Mouse (Mus musculus) E14TG2a.4 (cell line): ENCODE data around the gene 9330182L06Rik.

ENCODE experiments used
- CTCF ChIP-seq: conservative IDR thresholded peaks from 2 replicates; pipeline ENCODE4 v1.5.1; 2014; ENCODE audit warnings: low read length
- NANOG ChIP-seq: IDR thresholded peaks from 2 replicates; pipeline ENCODE4 v1.6.1; 2014; ENCODE audit warnings: borderline replicate concordance, low read length, mixed read lengths
- POU5F1 ChIP-seq: IDR thresholded peaks from 2 replicates; pipeline ENCODE4 v1.6.1; 2014; ENCODE audit warnings: low read length, borderline replicate concordance

DNA sequence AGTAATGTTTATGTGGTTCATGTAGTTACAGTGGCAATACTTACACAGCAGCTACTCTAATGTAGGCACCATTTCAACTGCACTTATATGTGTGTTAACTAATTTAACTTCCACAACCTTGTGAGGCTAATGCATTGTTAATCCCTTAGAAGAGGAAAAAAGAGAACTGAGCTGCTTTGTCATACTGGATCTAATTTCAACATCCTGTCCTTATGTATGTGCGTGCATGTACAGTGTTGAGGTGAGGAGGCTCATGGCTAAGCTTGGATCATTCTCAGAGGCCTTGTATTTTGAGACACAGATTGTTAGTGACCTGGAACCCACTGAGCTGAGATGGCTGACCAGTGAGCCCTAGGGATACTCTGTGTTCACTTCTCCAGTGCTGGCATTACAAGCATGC lies 88.3 kb downstream of the 9330182L06Rik start:
- TF ChIP-seq CTCF (no peak), NANOG (no peak), POU5F1 (no peak)
